Mouse (Mus musculus) kidney, adult 2 months (tissue): Measurements from ENCODE around the gene Nuak1.

Experiments used
- CTCF ChIP-seq: fragments of 200-500 bp; conservative IDR thresholded peaks from 2 replicates; pipeline ENCODE4 v1.5.1; 2011; ENCODE audit warnings: low read depth, mild to moderate bottlenecking, control low read depth, low read length, moderate library complexity, mixed read lengths; ENCODE audit not compliant: insufficient read depth, insufficient read length
- POLR2A ChIP-seq: fragments of 200-500 bp; IDR thresholded peaks from one replicate; pipeline ENCODE4 v1.6.1; 2011; ENCODE audit warnings: low read depth, low read length, control low read depth

- TF ChIP-seq CTCF (no peak), POLR2A (no peak)
Observed at GRCm38 (mm10) chr10:84329822-84330221, 110.6 kb downstream of the Nuak1 start.
